Mouse (Mus musculus) midbrain, embryonic 15.5 days (tissue): ENCODE data around the gene Chd3. TPM values are rescaled to one million over a fixed set of nuclear protein-coding genes. Genes with fewer than 3 reads are reported as not detected.

ENCODE experiments used
- ATAC-seq: fragments of 200-750 bp; cut with Nextera tagmentation; replicated peaks from 2 replicates; pipeline ENCODE4 v1.8.0; 2017; ENCODE audit warnings: moderate TSS enrichment
- H3K27ac ChIP-seq: fragments of 300-500 bp; sonication (generic); 2 replicates; pipeline ENCODE4 v1.5.1; 2015; ENCODE audit warnings: mild to moderate bottlenecking, inconsistent platforms
- H3K27me3 ChIP-seq: fragments of 300-500 bp; sonication (generic); replicated peaks from 2 replicates; pipeline ENCODE4 v1.6.1; 2015; ENCODE audit warnings: inconsistent platforms
- H3K36me3 ChIP-seq: fragments of 300-500 bp; sonication (generic); replicated peaks from 2 replicates; pipeline ENCODE4 v1.6.1; 2015; ENCODE audit warnings: inconsistent platforms
- H3K4me1 ChIP-seq: fragments of 300-500 bp; sonication (generic); 2 replicates; pipeline ENCODE4 v1.6.1; 2015; ENCODE audit warnings: inconsistent platforms
- H3K4me2 ChIP-seq: fragments of 300-500 bp; sonication (generic); 2 replicates; pipeline ENCODE4 v1.6.1; 2015; ENCODE audit warnings: inconsistent platforms, mild to moderate bottlenecking, moderate library complexity
- H3K4me3 ChIP-seq: fragments of 300-500 bp; sonication (generic); 2 replicates; pipeline ENCODE4 v1.5.1; 2015; ENCODE audit warnings: mild to moderate bottlenecking, inconsistent platforms
- H3K9ac ChIP-seq: fragments of 300-500 bp; sonication (generic); 2 replicates; pipeline ENCODE4 v1.6.1; 2015; ENCODE audit warnings: mild to moderate bottlenecking, inconsistent platforms
- H3K9me3 ChIP-seq: fragments of 300-500 bp; sonication (generic); 2 replicates; pipeline ENCODE4 v1.6.1; 2016; ENCODE audit warnings: inconsistent platforms
- WGBS: fragments of 180-500 bp; shearing (Covaris S2); methylation state at CpG from one replicate; pipeline ENCODE4 v1.1.7; 2015; ENCODE audit warnings: mixed read lengths; 5-methylcytosine and 5-hydroxymethylcytosine counted together
- polyA plus RNA-seq: library from polyadenylated mRNA; unstranded; fragments of >200 nt; fragmentation: Nextera tagmentation; extraction: Ambion mirVana; gene quantifications from 2 replicates; pipeline ENCODE4 v1.2.1, GENCODE M21; 2015

Chd3 gene
- polyA plus RNA-seq, 1 experiment from 2014 or later: 102 TPM

GRCm38 (mm10) chr11:69411538-69412203, 42.5 kb upstream of the Chd3 start:
- Histone ChIP-seq H3K9ac (peak overlapping the region; percentile 82), H3K27me3 (no peaks in the 10 kb centered on the region), H3K9me3 (no peaks in the 10 kb centered on the region), H3K36me3 (peaks cover 21% of the 10 kb centered on the region; the same call in 1 of the 2 replicates), H3K4me1 (peaks cover 70% of the 10 kb centered on the region), H3K27ac (peak overlapping the region; percentile 96), H3K4me3 (peak overlapping the region; percentile 55), H3K4me2 (peak overlapping the region; percentile 85)
- whole genome bisulfite sequencing: under 1% methylated on average over 39 of the region's 39 CpGs
- no peak for ATAC-seq

- peak; percentile 48 for ATAC-seq
- H3K9me3 ChIP-seq: no peaks in the 10 kb centered on the region
- peak overlapping the region; percentile 55 for H3K4me3 ChIP-seq
- H3K4me1 ChIP-seq: peaks cover 69% of the 10 kb centered on the region
- under 1% methylated on average over 26 of the region's 26 CpGs for WGBS
- H3K36me3 ChIP-seq: peaks cover 26% of the 10 kb centered on the region
- peak overlapping the region; percentile 82 for H3K9ac ChIP-seq
- H3K27me3 ChIP-seq: no peaks in the 10 kb centered on the region
- peak overlapping the region; percentile 96 for H3K27ac ChIP-seq
- peak overlapping the region; percentile 85 for H3K4me2 ChIP-seq
Measured at GRCm38 (mm10) chr11:69411073-69411535, 41.9 kb upstream of the Chd3 start.

DNA sequence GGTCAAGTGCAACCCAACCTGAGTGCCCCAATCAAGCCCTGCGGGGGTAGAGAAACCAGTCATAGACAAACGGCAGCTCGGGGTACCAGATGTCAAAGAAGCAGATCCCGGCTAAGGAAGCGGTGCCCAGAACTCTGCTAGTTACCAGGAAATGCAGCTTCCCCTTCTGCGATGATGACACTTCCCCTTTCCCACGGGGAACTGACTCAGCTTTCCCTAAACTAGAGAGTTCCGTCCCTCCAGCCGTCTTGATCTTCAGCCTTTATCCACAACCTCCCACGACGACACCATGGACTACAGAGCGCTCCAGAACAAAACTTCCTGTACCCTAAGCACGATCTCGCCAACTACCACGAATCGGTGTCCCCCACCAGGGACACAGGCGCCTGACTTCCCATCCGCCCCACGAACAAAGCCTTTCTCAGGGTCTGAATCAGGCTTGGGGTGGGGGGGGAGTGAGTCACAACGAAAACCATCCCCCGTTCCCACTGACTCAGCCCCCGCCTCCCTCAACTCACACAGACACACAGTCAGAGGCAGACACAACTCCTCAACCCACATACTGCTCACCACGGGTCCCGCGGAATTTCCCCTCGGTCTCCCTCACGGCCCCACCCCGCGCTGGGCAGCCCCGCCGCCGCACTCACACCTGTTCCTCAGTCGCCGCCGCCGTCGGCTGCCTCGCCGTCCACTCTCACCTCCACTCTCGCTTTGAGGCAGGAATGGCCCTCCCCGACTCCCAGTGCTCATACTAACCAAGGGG, 41.3 kb upstream of the Chd3 start:
- Histone ChIP-seq H3K9me3 (no peaks in the 10 kb centered on the region), H3K4me2 (peak overlapping the region; percentile 85), H3K4me3 (peak overlapping the region; percentile 55), H3K36me3 (peaks cover 32% of the 10 kb centered on the region), H3K9ac (peak overlapping the region; percentile 82), H3K27me3 (no peaks in the 10 kb centered on the region), H3K27ac (peak overlapping the region; percentile 96), H3K4me1 (peaks cover 69% of the 10 kb centered on the region)
- peak; percentile 17; the same call in 1 of the 2 replicates for ATAC-seq
- WGBS: under 1% methylated on average over 41 of the region's 41 CpGs

DNA sequence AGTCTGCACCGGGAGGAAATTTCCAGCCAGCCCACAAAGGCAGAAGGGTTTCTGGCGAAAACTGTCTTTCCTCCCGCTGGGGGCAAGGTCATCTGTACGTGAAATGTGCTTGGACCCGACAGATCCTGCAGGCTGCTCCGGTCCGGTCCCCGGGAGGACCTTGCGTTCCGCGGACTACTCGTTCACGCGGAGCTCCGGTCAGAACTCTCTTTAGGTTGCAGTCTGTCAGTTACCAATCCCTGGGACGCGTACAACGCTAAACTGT, 40.8 kb upstream of the Chd3 start:
- 0% methylated on average over 18 of the region's 18 CpGs for WGBS
- Histone ChIP-seq H3K4me2 (peak overlapping the region; percentile 85), H3K4me3 (peak overlapping the region; percentile 55), H3K36me3 (peaks cover 36% of the 10 kb centered on the region), H3K27ac (peak overlapping the region; percentile 96), H3K27me3 (no peaks in the 10 kb centered on the region), H3K4me1 (peaks cover 68% of the 10 kb centered on the region), H3K9ac (peak overlapping the region; percentile 82), H3K9me3 (no peaks in the 10 kb centered on the region)
- ATAC-seq: no peak

- H3K4me1 ChIP-seq: peaks cover 63% of the 10 kb centered on the region
- ATAC-seq: 0 out of 2 replicates have a peak, but pooled peaks have one; percentile 16
Measured at GRCm38 (mm10) chr11:69409378-69410044, 40.3 kb upstream of the Chd3 start.

GRCm38 (mm10) chr11:69408541-69409377, 39.6 kb upstream of the Chd3 start:
- Histone ChIP-seq H3K27ac (peak overlapping the region; percentile 96), H3K36me3 (peaks cover 47% of the 10 kb centered on the region), H3K4me1 (peaks cover 56% of the 10 kb centered on the region), H3K9ac (peak overlapping the region; percentile 82), H3K9me3 (no peaks in the 10 kb centered on the region), H3K27me3 (no peaks in the 10 kb centered on the region), H3K4me3 (peak overlapping the region; percentile 55), H3K4me2 (peak overlapping the region; percentile 85)
- under 1% methylated on average over 33 of the region's 33 CpGs for WGBS
- peak; percentile 73 for ATAC-seq

More at GRCm38 (mm10) chr11:69409378-69410044, 40.3 kb upstream of the Chd3 start:
- Histone ChIP-seq H3K9ac (peak overlapping the region; percentile 82), H3K36me3 (peaks cover 40% of the 10 kb centered on the region), H3K9me3 (no peaks in the 10 kb centered on the region), H3K4me3 (peak overlapping the region; percentile 55), H3K4me2 (peak overlapping the region; percentile 85), H3K27ac (peak overlapping the region; percentile 96), H3K27me3 (no peaks in the 10 kb centered on the region)
- under 1% methylated on average over 46 of the region's 46 CpGs for WGBS

GRCm38 (mm10) chr11:69407724-69408004, 38.5 kb upstream of the Chd3 start:
- Histone ChIP-seq H3K4me2 (0 out of 2 replicates have a peak overlapping the region, but pooled peaks have one; percentile 85), H3K27me3 (no peaks in the 10 kb centered on the region), H3K27ac (peak overlapping the region; percentile 96; the same call in 1 of the 2 replicates), H3K4me3 (no peak overlapping the region), H3K9me3 (no peaks in the 10 kb centered on the region), H3K36me3 (peaks cover 50% of the 10 kb centered on the region), H3K9ac (no peak overlapping the region), H3K4me1 (peaks cover 45% of the 10 kb centered on the region)
- 90% methylated on average over 4 of the region's 4 CpGs for WGBS
- no peak for ATAC-seq

GRCm38 (mm10) chr11:69406867-69407723, 37.9 kb upstream of the Chd3 start:
- H3K9me3 ChIP-seq: no peaks in the 10 kb centered on the region
- H3K27ac ChIP-seq: no peak overlapping the region
- no peaks in the 10 kb centered on the region for H3K27me3 ChIP-seq
- no peak for ATAC-seq
- WGBS: 90% methylated on average over 16 of the region's 16 CpGs
- H3K4me3 ChIP-seq: no peak overlapping the region
- H3K4me1 ChIP-seq: peaks cover 39% of the 10 kb centered on the region
- H3K36me3 ChIP-seq: peaks cover 51% of the 10 kb centered on the region
- H3K9ac ChIP-seq: no peak overlapping the region
- H3K4me2 ChIP-seq: no peak overlapping the region

DNA sequence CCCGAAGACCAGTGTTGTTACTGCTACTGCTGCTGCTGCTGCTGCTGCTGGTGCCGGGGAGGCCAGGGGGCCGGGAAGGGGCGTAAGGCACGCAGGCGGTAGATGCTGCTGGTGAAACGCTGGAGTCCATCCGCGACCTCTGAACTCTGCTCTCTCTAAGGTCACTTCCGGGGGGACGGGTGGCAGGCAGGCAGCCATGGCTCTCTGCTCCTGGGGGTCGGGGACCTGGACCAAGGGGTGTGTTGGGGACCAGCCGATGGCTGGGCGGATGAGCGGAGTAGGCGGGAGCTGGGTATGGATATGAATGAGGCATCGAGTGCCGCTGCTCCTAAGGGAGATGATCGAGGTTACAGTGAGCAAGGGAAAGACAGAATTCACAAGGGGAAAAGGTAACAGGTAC, 37.1 kb upstream of the Chd3 start:
- no peak overlapping the region for H3K27ac ChIP-seq
- peaks cover 59% of the 10 kb centered on the region for H3K36me3 ChIP-seq
- 90% methylated on average over 19 of the region's 19 CpGs for WGBS
- H3K4me3 ChIP-seq: no peak overlapping the region
- ATAC-seq: no peak
- H3K9ac ChIP-seq: no peak overlapping the region
- H3K27me3 ChIP-seq: no peaks in the 10 kb centered on the region
- no peaks in the 10 kb centered on the region for H3K9me3 ChIP-seq
- peaks cover 34% of the 10 kb centered on the region for H3K4me1 ChIP-seq
- H3K4me2 ChIP-seq: no peak overlapping the region

- no peaks in the 10 kb centered on the region for H3K27me3 ChIP-seq
- H3K4me2 ChIP-seq: no peak overlapping the region
- H3K4me1 ChIP-seq: peaks cover 34% of the 10 kb centered on the region
- H3K9me3 ChIP-seq: no peaks in the 10 kb centered on the region
- WGBS: 92% methylated on average over 24 of the region's 24 CpGs
- no peak overlapping the region for H3K9ac ChIP-seq
- ATAC-seq: no peak
- H3K4me3 ChIP-seq: no peak overlapping the region
- peaks cover 65% of the 10 kb centered on the region for H3K36me3 ChIP-seq
- H3K27ac ChIP-seq: no peak overlapping the region
Measured at GRCm38 (mm10) chr11:69405397-69406200, 36.4 kb upstream of the Chd3 start.
